Mouse (Mus musculus) 3134 (cell line): ENCODE measurements at regions not wholly inside any gene's neighbourhood (a gene's known extent, or its start where the extent isn't known, plus 50 kb on each side); places are given as distances from the start of the nearest gene placed in this dataset.

ENCODE experiments used
- DNase-seq: peaks from one replicate; pipeline ENCODE4 v3.0.0-alpha.2; 2011; ENCODE audit warnings: low spot score; ENCODE audit not compliant: insufficient read length; ENCODE audit errors: extremely low read depth

GRCm38 (mm10) chr8:77774551-77775335 lies 50.5 kb upstream of the Ednra start:
- DNase-seq: no peak

GRCm38 (mm10) chr8:77775526-77775925 lies 51.3 kb upstream of the Ednra start:
- no peak for DNase-seq

- DNase-seq: no peak
Measured at GRCm38 (mm10) chr8:77777597-77777996, 53.3 kb upstream of the Ednra start.

- no peak for DNase-seq
Measured at GRCm38 (mm10) chr8:77785676-77786255, 61.5 kb upstream of the Ednra start.

GRCm38 (mm10) chr8:77794911-77795310 lies 70.6 kb upstream of the Ednra start:
- DNase-seq: no peak

GRCm38 (mm10) chr8:77803147-77803903 lies 79.1 kb upstream of the Ednra start:
- DNase-seq: no peak

GRCm38 (mm10) chr8:77804536-77804935 lies 80.3 kb upstream of the Ednra start:
- no peak for DNase-seq

GRCm38 (mm10) chr8:77804956-77805355 lies 80.7 kb upstream of the Ednra start:
- DNase-seq: peak; percentile 29

- peak; percentile 55 for DNase-seq
Measured at GRCm38 (mm10) chr8:77805657-77806056, 81.4 kb upstream of the Ednra start.

GRCm38 (mm10) chr8:77814796-77815647 lies 90.8 kb upstream of the Ednra start:
- DNase-seq: no peak

GRCm38 (mm10) chr8:77815648-77815971 lies 91.3 kb upstream of the Ednra start:
- no peak for DNase-seq

GRCm38 (mm10) chr8:77816217-77816616 lies 92.0 kb upstream of the Ednra start:
- DNase-seq: no peak

- DNase-seq: no peak
Measured at GRCm38 (mm10) chr8:77825786-77826185, 101.5 kb upstream of the Ednra start.

GRCm38 (mm10) chr8:77826255-77826654 lies 102.0 kb upstream of the Ednra start:
- DNase-seq: no peak

GRCm38 (mm10) chr8:77828079-77828478 lies 103.8 kb upstream of the Ednra start:
- DNase-seq: no peak

- DNase-seq: no peak
Measured at GRCm38 (mm10) chr8:77829126-77829748, 105.0 kb upstream of the Ednra start.

- DNase-seq: no peak
Measured at GRCm38 (mm10) chr8:77829764-77830163, 105.5 kb upstream of the Ednra start.

- no peak for DNase-seq
Measured at GRCm38 (mm10) chr8:77834283-77834682, 110.0 kb upstream of the Ednra start.

- no peak for DNase-seq
Measured at GRCm38 (mm10) chr8:77836902-77837489, 112.7 kb upstream of the Ednra start.
